Mouse (Mus musculus): ENCODE measurements at regions not wholly inside any gene's neighbourhood (a gene's known extent, or its start where the extent isn't known, plus 50 kb on each side); places are given as distances from the start of the nearest gene placed in this dataset.

GRCm38 (mm10) chr2:107869304-107869958 is 579.0 kb downstream of the Kcna4 start:
- H3K4me3 ChIP-seq (ENCODE audit: low read depth, low read length), result no peak overlapping the region
- TF ChIP-seq CTCF (IDR thresholded peaks at IDR 0.05; ENCODE audit: low read depth) (peak; percentile 82), EP300 (IDR thresholded peaks at IDR 0.05; ENCODE audit: low read depth) (no peak)
- H3K27ac ChIP-seq (ENCODE audit: low read depth), result no peak overlapping the region
- no peak overlapping the region for H3K4me2 ChIP-seq (ENCODE audit: low read depth, low read length)
- H3K9ac ChIP-seq (replicated peaks; ENCODE audit: low read depth, low read length), result no peak overlapping the region
- DNase-seq (ENCODE audit: low spot score) (peak; percentile 51), ATAC-seq (ENCODE audit: insufficient read depth, low read depth) (no peak)
- no peaks in the 10 kb centered on the region for H3K9me3 ChIP-seq (replicated peaks; ENCODE audit: control insufficient read depth, low read length)
- H3K27me3 ChIP-seq (ENCODE audit: control insufficient read depth, insufficient read depth, low read length), result no peaks in the 10 kb centered on the region
- WGBS, result 34% methylated on average over 3 of the region's 3 CpGs
- no peaks in the 10 kb centered on the region for H3K4me1 ChIP-seq (ENCODE audit: control insufficient read depth, insufficient read depth)
- no peaks in the 10 kb centered on the region for H3K36me3 ChIP-seq (replicated peaks; ENCODE audit: control insufficient read depth, insufficient read depth, low read length)

GRCm38 (mm10) chr2:107879663-107880062 is 589.2 kb downstream of the Kcna4 start:
- no peak overlapping the region for H3K4me3 ChIP-seq (ENCODE audit: low read depth, low read length)
- H3K9ac ChIP-seq (replicated peaks; ENCODE audit: low read depth, low read length), result no peak overlapping the region
- H3K4me2 ChIP-seq (ENCODE audit: low read depth, low read length), result no peak overlapping the region
- H3K4me1 ChIP-seq (ENCODE audit: control insufficient read depth, insufficient read depth), result no peaks in the 10 kb centered on the region
- 23% methylated on average over 2 of the region's 2 CpGs for WGBS
- TF ChIP-seq CTCF (IDR thresholded peaks at IDR 0.05; ENCODE audit: low read depth) (peak; percentile 43), EP300 (IDR thresholded peaks at IDR 0.05; ENCODE audit: low read depth) (no peak)
- no peaks in the 10 kb centered on the region for H3K27me3 ChIP-seq (ENCODE audit: control insufficient read depth, insufficient read depth, low read length)
- H3K27ac ChIP-seq (ENCODE audit: low read depth), result no peak overlapping the region
- H3K36me3 ChIP-seq (replicated peaks; ENCODE audit: control insufficient read depth, insufficient read depth, low read length), result no peaks in the 10 kb centered on the region
- DNase-seq (ENCODE audit: low spot score) (peak; percentile 24), ATAC-seq (ENCODE audit: insufficient read depth, low read depth) (no peak)
- no peaks in the 10 kb centered on the region for H3K9me3 ChIP-seq (replicated peaks; ENCODE audit: control insufficient read depth, low read length)

GRCm38 (mm10) chr2:107886063-107886762 is 595.8 kb downstream of the Kcna4 start:
- 77% methylated on average over 3 of the region's 3 CpGs for WGBS
- ATAC-seq (ENCODE audit: insufficient read depth, low read depth) (no peak), DNase-seq (ENCODE audit: low spot score) (peak; percentile 7)
- H3K27me3 ChIP-seq (ENCODE audit: control insufficient read depth, insufficient read depth, low read length), result no peaks in the 10 kb centered on the region
- no peak overlapping the region for H3K9ac ChIP-seq (replicated peaks; ENCODE audit: low read depth, low read length)
- no peak overlapping the region for H3K4me3 ChIP-seq (ENCODE audit: low read depth, low read length)
- H3K36me3 ChIP-seq (replicated peaks; ENCODE audit: control insufficient read depth, insufficient read depth, low read length), result no peaks in the 10 kb centered on the region
- H3K27ac ChIP-seq (ENCODE audit: low read depth), result no peak overlapping the region
- no peaks in the 10 kb centered on the region for H3K4me1 ChIP-seq (ENCODE audit: control insufficient read depth, insufficient read depth)
- H3K4me2 ChIP-seq (ENCODE audit: low read depth, low read length), result no peak overlapping the region
- no peaks in the 10 kb centered on the region for H3K9me3 ChIP-seq (replicated peaks; ENCODE audit: control insufficient read depth, low read length)
- TF ChIP-seq CTCF (IDR thresholded peaks at IDR 0.05; ENCODE audit: low read depth) (peak; percentile 41), EP300 (IDR thresholded peaks at IDR 0.05; ENCODE audit: low read depth) (no peak)

GRCm38 (mm10) chr2:107888245-107888644 is 597.8 kb downstream of the Kcna4 start:
- no peak overlapping the region for H3K9ac ChIP-seq (replicated peaks; ENCODE audit: low read depth, low read length)
- no peak overlapping the region for H3K27ac ChIP-seq (ENCODE audit: low read depth)
- ATAC-seq (ENCODE audit: insufficient read depth, low read depth) (no peak), DNase-seq (ENCODE audit: low spot score) (no peak)
- no peaks in the 10 kb centered on the region for H3K36me3 ChIP-seq (replicated peaks; ENCODE audit: control insufficient read depth, insufficient read depth, low read length)
- H3K4me1 ChIP-seq (ENCODE audit: control insufficient read depth, insufficient read depth), result no peaks in the 10 kb centered on the region
- TF ChIP-seq EP300 (IDR thresholded peaks at IDR 0.05; ENCODE audit: low read depth) (no peak), CTCF (IDR thresholded peaks at IDR 0.05; ENCODE audit: low read depth) (no peak)
- no peak overlapping the region for H3K4me3 ChIP-seq (ENCODE audit: low read depth, low read length)
- no peak overlapping the region for H3K4me2 ChIP-seq (ENCODE audit: low read depth, low read length)
- H3K9me3 ChIP-seq (replicated peaks; ENCODE audit: control insufficient read depth, low read length), result no peaks in the 10 kb centered on the region
- no peaks in the 10 kb centered on the region for H3K27me3 ChIP-seq (ENCODE audit: control insufficient read depth, insufficient read depth, low read length)

- no peak overlapping the region for H3K4me2 ChIP-seq (ENCODE audit: low read depth, low read length)
- 0 out of 2 replicates have a peak, but pooled peaks cover 3% of the 10 kb centered on the region for H3K9me3 ChIP-seq (replicated peaks; ENCODE audit: control insufficient read depth, low read length)
- no peak for DNase-seq (ENCODE audit: low spot score)
- no peaks in the 10 kb centered on the region for H3K27me3 ChIP-seq (ENCODE audit: control insufficient read depth, insufficient read depth, low read length)
- no peak overlapping the region for H3K9ac ChIP-seq (replicated peaks; ENCODE audit: low read depth, low read length)
- TF ChIP-seq EP300 (IDR thresholded peaks at IDR 0.05; ENCODE audit: low read depth), result no peak
- TF ChIP-seq CTCF (IDR thresholded peaks at IDR 0.05; ENCODE audit: low read depth), result no peak
- no peaks in the 10 kb centered on the region for H3K4me1 ChIP-seq (ENCODE audit: control insufficient read depth, insufficient read depth)
- H3K36me3 ChIP-seq (replicated peaks; ENCODE audit: control insufficient read depth, insufficient read depth, low read length), result no peaks in the 10 kb centered on the region
- no peak overlapping the region for H3K4me3 ChIP-seq (ENCODE audit: low read depth, low read length)
- ATAC-seq (ENCODE audit: insufficient read depth, low read depth), result no peak
- 83% methylated on average over 2 of the region's 2 CpGs for WGBS
- H3K27ac ChIP-seq (ENCODE audit: low read depth), result no peak overlapping the region
These were observed 634.7 kb downstream of the Kcna4 start for GRCm38 (mm10) chr2:107925116-107925515.

Data from heart, postnatal 0 days (tissue).